Mouse (Mus musculus) right cerebral cortex, postnatal 10 days (tissue): ENCODE measurements around the gene Uvssa.

Experiments used
- DNase-seq, 2 experiments: peaks; one replicate each; pipeline ENCODE4 v3.0.0; 2021; ENCODE audit warnings: low spot score in 2 of 2

Uvssa gene

GRCm38 (mm10) chr5:33372331-33373038, 5.9 kb upstream of the Uvssa start:
- no peak for DNase-seq

- DNase-seq: no peak
Observed at GRCm38 (mm10) chr5:33377176-33377575, 1.2 kb upstream of the Uvssa start.

- DNase-seq: peak; percentile 53 to 67
Observed at GRCm38 (mm10) chr5:33377801-33378301, 498 bp upstream of the Uvssa start.

- no peak for DNase-seq
Observed at GRCm38 (mm10) chr5:33387550-33387949, 9.2 kb downstream of the Uvssa start.

GRCm38 (mm10) chr5:33393803-33394202, 15.5 kb downstream of the Uvssa start:
- DNase-seq: peak; percentile 85 to 87

GRCm38 (mm10) chr5:33395693-33396092, 17.3 kb downstream of the Uvssa start:
- DNase-seq: peak in 1 of 2 experiments; percentile 36

- DNase-seq: peak; percentile 53 to 61
Observed at GRCm38 (mm10) chr5:33396828-33397227, 18.5 kb downstream of the Uvssa start.

- DNase-seq: no peak
Observed at GRCm38 (mm10) chr5:33400819-33401218, 22.5 kb downstream of the Uvssa start.

GRCm38 (mm10) chr5:33420313-33420712, 42.0 kb downstream of the Uvssa start:
- no peak for DNase-seq

GRCm38 (mm10) chr5:33427461-33427860, 49.1 kb downstream of the Uvssa start:
- no peak for DNase-seq

GRCm38 (mm10) chr5:33430106-33430505, 51.8 kb downstream of the Uvssa start:
- DNase-seq: no peak

GRCm38 (mm10) chr5:33430511-33431172, 52.3 kb downstream of the Uvssa start:
- DNase-seq: no peak

- DNase-seq: no peak
Observed at GRCm38 (mm10) chr5:33431173-33432005, 53.0 kb downstream of the Uvssa start.

GRCm38 (mm10) chr5:33432057-33432935, 53.9 kb downstream of the Uvssa start:
- DNase-seq: no peak

- DNase-seq: no peak
Observed at GRCm38 (mm10) chr5:33433201-33434138, 55.1 kb downstream of the Uvssa start, which contains the start of gene Nkx1-1. Gene Nkx1-1, minus strand, starts transcription at chr5:33433976.

GRCm38 (mm10) chr5:33434141-33434780, 55.9 kb downstream of the Uvssa start:
- DNase-seq: no peak

GRCm38 (mm10) chr5:33435151-33435550, 56.8 kb downstream of the Uvssa start:
- DNase-seq: no peak

GRCm38 (mm10) chr5:33435941-33436340, 57.6 kb downstream of the Uvssa start:
- DNase-seq: no peak

GRCm38 (mm10) chr5:33438214-33438613, 59.9 kb downstream of the Uvssa start:
- DNase-seq: peak; percentile 61 to 80
